Mouse (Mus musculus): ENCODE measurements at regions not wholly inside any gene's neighbourhood (a gene's known extent, or its start where the extent isn't known, plus 50 kb on each side); places are given as distances from the start of the nearest gene placed in this dataset.

GRCm38 (mm10) chr17:83089856-83090692 is 125.0 kb upstream of the Pkdcc start:
- TF ChIP-seq CTCF (IDR thresholded peaks at IDR 0.05), result no peak
- TF ChIP-seq EP300 (IDR thresholded peaks at IDR 0.05; ENCODE audit: insufficient read depth, low read depth, low read length), result no peak
